Mouse (Mus musculus): ENCODE measurements at regions not wholly inside any gene's neighbourhood (a gene's known extent, or its start where the extent isn't known, plus 50 kb on each side); places are given as distances from the start of the nearest gene placed in this dataset.

DNA sequence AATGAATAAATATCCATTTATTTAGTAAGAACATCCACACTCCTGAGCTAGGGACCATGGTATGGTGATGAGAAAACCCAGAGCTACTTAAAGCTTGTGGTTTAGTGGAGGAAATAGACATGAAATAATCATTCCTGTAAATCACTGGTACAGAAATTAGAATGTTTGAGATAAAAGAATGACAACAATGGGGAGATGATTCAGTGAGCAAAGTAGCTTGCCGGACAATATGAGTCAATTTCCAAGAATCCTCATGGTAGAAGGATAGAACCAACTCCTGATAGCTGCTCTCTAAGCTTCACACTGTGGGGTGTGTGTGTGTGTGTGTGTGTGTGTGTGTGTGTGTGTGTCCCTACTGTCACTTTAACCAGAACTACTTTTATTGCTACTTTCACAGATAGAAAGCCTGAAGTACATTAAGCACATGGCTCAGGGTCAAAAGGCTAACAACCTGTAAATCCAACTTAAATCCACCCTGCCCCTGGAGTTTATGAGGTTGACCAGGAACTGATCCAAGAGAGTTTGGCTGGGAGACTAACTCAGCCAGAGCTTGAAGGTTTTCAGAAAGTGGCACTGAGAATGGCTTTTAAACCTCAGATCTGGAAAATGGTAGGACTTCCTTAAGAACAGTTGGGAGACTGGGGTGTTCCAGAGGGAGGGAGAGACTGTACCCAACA, 336.9 kb upstream of the Gcfc2 start:
- 74% methylated on average over 1 of the region's 1 CpGs for WGBS
- H3K27me3 ChIP-seq (ENCODE audit: control insufficient read depth, insufficient read depth, low read length), result no peaks in the 10 kb centered on the region
- TF ChIP-seq CTCF (IDR thresholded peaks at IDR 0.05; ENCODE audit: low read depth), result no peak
- no peak for TF ChIP-seq EP300 (IDR thresholded peaks at IDR 0.05; ENCODE audit: low read depth)
- no peak for DNase-seq (ENCODE audit: low spot score)
- H3K9me3 ChIP-seq (replicated peaks; ENCODE audit: control insufficient read depth, low read length), result no peaks in the 10 kb centered on the region
- no peak overlapping the region for H3K4me3 ChIP-seq (ENCODE audit: low read depth, low read length)
- no peak for ATAC-seq (ENCODE audit: insufficient read depth, low read depth)
- no peak overlapping the region for H3K9ac ChIP-seq (replicated peaks; ENCODE audit: low read depth, low read length)
- no peaks in the 10 kb centered on the region for H3K36me3 ChIP-seq (replicated peaks; ENCODE audit: control insufficient read depth, insufficient read depth, low read length)
- H3K27ac ChIP-seq (ENCODE audit: low read depth), result no peak overlapping the region
- H3K4me1 ChIP-seq (ENCODE audit: control insufficient read depth, insufficient read depth), result no peaks in the 10 kb centered on the region
- H3K4me2 ChIP-seq (ENCODE audit: low read depth, low read length), result no peak overlapping the region

- no peak overlapping the region for H3K9ac ChIP-seq (replicated peaks; ENCODE audit: low read depth, low read length)
- WGBS, result 80% methylated on average over 10 of the region's 10 CpGs
- ATAC-seq (ENCODE audit: insufficient read depth, low read depth), result no peak
Observed at GRCm38 (mm10) chr6:81589727-81590126, 333.7 kb upstream of the Gcfc2 start.

GRCm38 (mm10) chr6:81595926-81596325, 327.5 kb upstream of the Gcfc2 start:
- DNase-seq (ENCODE audit: low spot score) (no peak), ATAC-seq (ENCODE audit: insufficient read depth, low read depth) (no peak)
- Histone ChIP-seq H3K9ac (replicated peaks; ENCODE audit: low read depth, low read length) (no peak overlapping the region), H3K27me3 (ENCODE audit: control insufficient read depth, insufficient read depth, low read length) (no peaks in the 10 kb centered on the region), H3K4me3 (ENCODE audit: low read depth, low read length) (no peak overlapping the region), H3K27ac (ENCODE audit: low read depth) (no peak overlapping the region), H3K9me3 (replicated peaks; ENCODE audit: control insufficient read depth, low read length) (no peaks in the 10 kb centered on the region), H3K4me2 (ENCODE audit: low read depth, low read length) (no peak overlapping the region), H3K4me1 (ENCODE audit: control insufficient read depth, insufficient read depth) (no peaks in the 10 kb centered on the region), H3K36me3 (replicated peaks; ENCODE audit: control insufficient read depth, insufficient read depth, low read length) (no peaks in the 10 kb centered on the region)
- WGBS, result 92% methylated on average over 2 of the region's 2 CpGs
- no peak for TF ChIP-seq EP300 (IDR thresholded peaks at IDR 0.05; ENCODE audit: low read depth)
- no peak for TF ChIP-seq CTCF (IDR thresholded peaks at IDR 0.05; ENCODE audit: low read depth)

More at GRCm38 (mm10) chr6:81589727-81590126, 333.7 kb upstream of the Gcfc2 start:
- no peaks in the 10 kb centered on the region for H3K36me3 ChIP-seq (replicated peaks; ENCODE audit: control insufficient read depth, insufficient read depth, low read length)
- no peak overlapping the region for H3K4me2 ChIP-seq (ENCODE audit: low read depth, low read length)
- no peaks in the 10 kb centered on the region for H3K4me1 ChIP-seq (ENCODE audit: control insufficient read depth, insufficient read depth)
- no peaks in the 10 kb centered on the region for H3K27me3 ChIP-seq (ENCODE audit: control insufficient read depth, insufficient read depth, low read length)
- DNase-seq (ENCODE audit: low spot score), result no peak
- H3K27ac ChIP-seq (ENCODE audit: low read depth), result no peak overlapping the region
- no peak for TF ChIP-seq EP300 (IDR thresholded peaks at IDR 0.05; ENCODE audit: low read depth)
- TF ChIP-seq CTCF (IDR thresholded peaks at IDR 0.05; ENCODE audit: low read depth), result no peak
- no peaks in the 10 kb centered on the region for H3K9me3 ChIP-seq (replicated peaks; ENCODE audit: control insufficient read depth, low read length)
- no peak overlapping the region for H3K4me3 ChIP-seq (ENCODE audit: low read depth, low read length)

DNA sequence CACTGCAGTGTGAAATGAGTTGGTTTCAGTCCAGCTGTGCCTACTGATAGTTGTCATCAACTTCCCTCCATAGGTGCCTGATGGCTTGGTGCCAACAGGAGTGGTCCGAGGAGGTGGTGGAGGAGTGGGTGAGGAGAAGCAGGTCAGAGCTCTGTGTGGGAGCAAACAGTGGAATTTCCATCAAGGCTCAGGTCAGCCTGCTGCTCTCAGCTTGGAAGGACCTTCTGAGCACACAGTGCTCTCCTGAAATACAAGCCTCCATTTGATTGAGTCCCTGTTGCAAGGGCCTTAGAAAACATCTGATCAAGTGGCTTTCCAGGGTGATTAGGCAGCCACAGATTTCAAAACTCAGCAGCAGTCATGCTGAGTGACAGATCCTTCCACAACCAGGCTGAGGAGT, 314.8 kb upstream of the Gcfc2 start:
- WGBS, result 14% methylated on average over 1 of the region's 1 CpGs
- no peak overlapping the region for H3K27ac ChIP-seq (ENCODE audit: low read depth)

GRCm38 (mm10) chr6:81611980-81612379, 311.5 kb upstream of the Gcfc2 start:
- no peak for ATAC-seq (ENCODE audit: insufficient read depth, low read depth)
- WGBS, result 79% methylated on average over 6 of the region's 6 CpGs
- H3K4me2 ChIP-seq (ENCODE audit: low read depth, low read length), result no peak overlapping the region
- no peak overlapping the region for H3K4me3 ChIP-seq (ENCODE audit: low read depth, low read length)
- no peak for DNase-seq (ENCODE audit: low spot score)
- H3K9me3 ChIP-seq (replicated peaks; ENCODE audit: control insufficient read depth, low read length), result no peaks in the 10 kb centered on the region
- no peak overlapping the region for H3K9ac ChIP-seq (replicated peaks; ENCODE audit: low read depth, low read length)
- no peaks in the 10 kb centered on the region for H3K36me3 ChIP-seq (replicated peaks; ENCODE audit: control insufficient read depth, insufficient read depth, low read length)
- H3K27ac ChIP-seq (ENCODE audit: low read depth), result no peak overlapping the region
- no peaks in the 10 kb centered on the region for H3K4me1 ChIP-seq (ENCODE audit: control insufficient read depth, insufficient read depth)
- no peak for TF ChIP-seq CTCF (IDR thresholded peaks at IDR 0.05; ENCODE audit: low read depth)
- TF ChIP-seq EP300 (IDR thresholded peaks at IDR 0.05; ENCODE audit: low read depth), result no peak
- H3K27me3 ChIP-seq (ENCODE audit: control insufficient read depth, insufficient read depth, low read length), result no peaks in the 10 kb centered on the region

More for the DNA sequence above, 314.8 kb upstream of the Gcfc2 start:
- ATAC-seq (ENCODE audit: insufficient read depth, low read depth) (no peak), DNase-seq (ENCODE audit: low spot score) (no peak)
- no peak overlapping the region for H3K4me3 ChIP-seq (ENCODE audit: low read depth, low read length)
- H3K9me3 ChIP-seq (replicated peaks; ENCODE audit: control insufficient read depth, low read length), result no peaks in the 10 kb centered on the region
- H3K9ac ChIP-seq (replicated peaks; ENCODE audit: low read depth, low read length), result no peak overlapping the region
- no peaks in the 10 kb centered on the region for H3K27me3 ChIP-seq (ENCODE audit: control insufficient read depth, insufficient read depth, low read length)
- no peaks in the 10 kb centered on the region for H3K36me3 ChIP-seq (replicated peaks; ENCODE audit: control insufficient read depth, insufficient read depth, low read length)
- H3K4me1 ChIP-seq (ENCODE audit: control insufficient read depth, insufficient read depth), result peaks cover 4% of the 10 kb centered on the region; the same call in 1 of the 2 replicates
- TF ChIP-seq CTCF (IDR thresholded peaks at IDR 0.05; ENCODE audit: low read depth) (no peak), EP300 (IDR thresholded peaks at IDR 0.05; ENCODE audit: low read depth) (no peak)
- no peak overlapping the region for H3K4me2 ChIP-seq (ENCODE audit: low read depth, low read length)

DNA sequence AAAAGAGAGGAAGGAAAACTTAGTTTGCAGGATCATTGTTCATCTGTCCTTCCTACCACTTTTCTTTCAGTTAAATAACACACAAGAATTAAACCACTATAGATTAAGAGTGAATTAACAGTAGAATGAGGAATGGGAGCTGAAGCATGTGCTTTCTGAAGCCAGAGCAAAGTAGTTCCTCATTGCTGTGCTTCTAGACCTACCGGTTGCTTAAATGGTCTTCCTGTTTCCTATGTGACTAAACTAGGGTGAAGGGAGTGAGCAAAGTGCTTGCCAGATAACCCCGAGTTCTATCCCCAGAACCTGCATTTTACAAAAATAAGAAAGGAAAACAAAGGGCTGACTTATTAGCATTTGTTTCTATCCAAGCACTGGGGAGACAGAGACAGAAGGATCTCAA, 305.5 kb upstream of the Gcfc2 start:
- no peak overlapping the region for H3K27ac ChIP-seq (ENCODE audit: low read depth)
- ATAC-seq (ENCODE audit: insufficient read depth, low read depth), result no peak
- H3K9me3 ChIP-seq (replicated peaks; ENCODE audit: control insufficient read depth, low read length), result no peaks in the 10 kb centered on the region
- no peak overlapping the region for H3K4me3 ChIP-seq (ENCODE audit: low read depth, low read length)
- no peaks in the 10 kb centered on the region for H3K27me3 ChIP-seq (ENCODE audit: control insufficient read depth, insufficient read depth, low read length)
- TF ChIP-seq EP300 (IDR thresholded peaks at IDR 0.05; ENCODE audit: low read depth), result no peak
- no peak for TF ChIP-seq CTCF (IDR thresholded peaks at IDR 0.05; ENCODE audit: low read depth)
- no peak for DNase-seq (ENCODE audit: low spot score)
- no peak overlapping the region for H3K4me2 ChIP-seq (ENCODE audit: low read depth, low read length)
- no peak overlapping the region for H3K9ac ChIP-seq (replicated peaks; ENCODE audit: low read depth, low read length)
- H3K4me1 ChIP-seq (ENCODE audit: control insufficient read depth, insufficient read depth), result no peaks in the 10 kb centered on the region
- no peaks in the 10 kb centered on the region for H3K36me3 ChIP-seq (replicated peaks; ENCODE audit: control insufficient read depth, insufficient read depth, low read length)
- WGBS, result 55% methylated on average over 2 of the region's 2 CpGs

Measured in heart, postnatal 0 days (tissue).